Mouse (Mus musculus) limb, embryonic 14.5 days (tissue): ENCODE measurements around the gene Cmtm8. TPM values are rescaled to one million over a fixed set of nuclear protein-coding genes. Genes with fewer than 3 reads are reported as not detected.

ENCODE experiments used
- ATAC-seq: fragments of 200-750 bp; cut with Nextera tagmentation; 2 replicates; pipeline ENCODE4 v1.8.0; 2017; ENCODE audit warnings: low read depth, moderate number of reproducible peaks, moderate TSS enrichment; ENCODE audit not compliant: low FRiP score
- DNase-seq: peaks from one replicate; pipeline ENCODE4 v3.0.0-alpha.2; 2015; ENCODE audit warnings: low spot score
- H3K27ac ChIP-seq: fragments of 300-500 bp; sonication (generic); replicated peaks from 2 replicates; pipeline ENCODE4 v1.5.1; 2014; ENCODE audit warnings: low read depth, mild to moderate bottlenecking, low read length, moderate library complexity, mixed read lengths
- H3K27me3 ChIP-seq: fragments of 300-500 bp; sonication (generic); 2 replicates; pipeline ENCODE4 v1.6.1; 2014; ENCODE audit warnings: low read length, mixed read lengths; ENCODE audit not compliant: control insufficient read depth, insufficient read depth
- H3K36me3 ChIP-seq: fragments of 300-500 bp; sonication (generic); 2 replicates; pipeline ENCODE4 v1.6.1; 2014; ENCODE audit warnings: mild to moderate bottlenecking, low read length, moderate library complexity, mixed read lengths; ENCODE audit not compliant: control insufficient read depth, insufficient read depth
- H3K4me1 ChIP-seq: fragments of 300-500 bp; sonication (generic); 2 replicates; pipeline ENCODE4 v1.6.1; 2014; ENCODE audit warnings: antibody characterized with exemption, low read length, mixed read lengths; ENCODE audit not compliant: control insufficient read depth, insufficient read depth
- H3K4me2 ChIP-seq: fragments of 300-500 bp; sonication (generic); replicated peaks from 2 replicates; pipeline ENCODE4 v1.6.1; 2014; ENCODE audit warnings: low read depth, mild to moderate bottlenecking, low read length, moderate library complexity; ENCODE audit not compliant: severe bottlenecking
- H3K4me3 ChIP-seq: fragments of 300-500 bp; sonication (generic); replicated peaks from 2 replicates; pipeline ENCODE4 v1.5.1; 2014; ENCODE audit warnings: low read length
- H3K9ac ChIP-seq: fragments of 300-500 bp; sonication (generic); 2 replicates; pipeline ENCODE4 v1.6.1; 2014; ENCODE audit warnings: mild to moderate bottlenecking, low read depth, low read length, moderate library complexity; ENCODE audit not compliant: severe bottlenecking
- H3K9me3 ChIP-seq: fragments of 300-500 bp; sonication (generic); 2 replicates; pipeline ENCODE4 v1.6.1; 2016; ENCODE audit warnings: low read length; ENCODE audit not compliant: control insufficient read depth
- POLR2A ChIP-seq: fragments of 200-500 bp; IDR thresholded peaks from 2 replicates; pipeline ENCODE4 v1.8.0; 2012; ENCODE audit warnings: inconsistent platforms, mild to moderate bottlenecking, moderate library complexity, borderline replicate concordance; ENCODE audit not compliant: insufficient read depth, insufficient read length; ENCODE audit errors: extremely low read depth
- WGBS: fragments of 180-500 bp; shearing (Covaris S2); extraction: QIAGEN DNeasy Blood & Tissue Kit; methylation state at CpG from one replicate; pipeline ENCODE4 v1.1.7; 2014; 5-methylcytosine and 5-hydroxymethylcytosine counted together
- polyA plus RNA-seq, 2 experiments: library from polyadenylated mRNA; depleted of rRNA in 1 of 2; stranded (reverse) in 1 of 2; unstranded in 1 of 2; fragments of >200 nt; fragmentation: Nextera tagmentation in 1 of 2; extraction: Ambion mirVana in 1 of 2; gene quantifications; 2 replicates each; pipeline versions ENCODE4 v1.2.1 to v1.2.3; 2012 to 2014

Gene Cmtm8
- polyA plus RNA-seq, 2 experiments: 14.2 to 20.5 TPM

GRCm38 (mm10) chr9:114742731-114743130, 101.2 kb downstream of the Cmtm8 start:
- Histone ChIP-seq H3K9me3 (no peaks in the 10 kb centered on the region), H3K36me3 (peaks cover 36% of the 10 kb centered on the region), H3K4me2 (no peak overlapping the region), H3K4me3 (no peak overlapping the region), H3K27me3 (no peaks in the 10 kb centered on the region), H3K9ac (no peak overlapping the region), H3K4me1 (no peaks in the 10 kb centered on the region), H3K27ac (no peak overlapping the region)
- WGBS: 86% methylated on average over 2 of the region's 2 CpGs
- ATAC-seq (no peak), DNase-seq (no peak)
- no peak for TF ChIP-seq POLR2A

DNA sequence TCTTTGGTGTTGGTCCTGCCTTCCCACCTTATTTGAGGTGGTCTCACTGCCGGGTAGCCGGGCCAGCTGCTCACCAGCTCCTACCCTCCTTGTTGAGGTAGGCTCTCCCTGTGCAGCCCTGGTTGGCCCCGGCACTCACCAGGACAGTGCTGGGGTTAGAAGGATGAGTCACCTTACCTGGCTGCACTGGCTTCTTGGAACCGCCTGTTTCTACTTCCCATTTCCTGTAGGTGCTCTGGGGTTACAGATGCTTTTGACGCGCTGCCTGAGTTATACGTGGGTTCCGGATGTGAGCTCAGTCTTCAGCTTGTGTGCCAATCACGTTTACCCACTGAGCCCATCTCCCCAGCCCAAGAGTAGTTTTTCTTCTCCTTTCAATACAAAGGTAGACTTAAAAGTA, 103.6 kb downstream of the Cmtm8 start:
- Histone ChIP-seq H3K4me3 (no peak overlapping the region), H3K9me3 (no peaks in the 10 kb centered on the region), H3K4me1 (peaks cover 5% of the 10 kb centered on the region; the same call in 1 of the 2 replicates), H3K4me2 (no peak overlapping the region), H3K36me3 (peaks cover 21% of the 10 kb centered on the region), H3K9ac (no peak overlapping the region), H3K27ac (no peak overlapping the region), H3K27me3 (no peaks in the 10 kb centered on the region)
- TF ChIP-seq POLR2A: no peak
- no peak for ATAC-seq
- 90% methylated on average over 9 of the region's 9 CpGs for WGBS
- DNase-seq: no peak

Other genes starting within 250 kb of the Cmtm8 start
- 104 and 109 TPM in 2 replicates for gene Cnot10, start 204.0 kb downstream of the Cmtm8 start, polyA plus RNA-seq (2012; rRNA removed)
- 66.8 and 69.1 TPM in 2 replicates for gene Cnot10, start 204.0 kb downstream of the Cmtm8 start, polyA plus RNA-seq (2014; fragmentation: Nextera tagmentation; extraction: Ambion mirVana)
- gene Dync1li1, start 155.4 kb downstream of the Cmtm8 start, polyA plus RNA-seq (2012; rRNA removed): 30.9 and 39.5 TPM in 2 replicates
- 34.5 and 39.6 TPM in 2 replicates for gene Dync1li1, start 155.4 kb downstream of the Cmtm8 start, polyA plus RNA-seq (2014; fragmentation: Nextera tagmentation; extraction: Ambion mirVana)
- 21.9 and 23.4 TPM in 2 replicates for gene Cmtm6, start 113.0 kb downstream of the Cmtm8 start, polyA plus RNA-seq (2012; rRNA removed)
- gene Cmtm6, start 113.0 kb downstream of the Cmtm8 start, polyA plus RNA-seq (2014; fragmentation: Nextera tagmentation; extraction: Ambion mirVana): 40.5 and 41.0 TPM in 2 replicates
- gene Cmtm7, start 62.3 kb downstream of the Cmtm8 start, polyA plus RNA-seq (2012; rRNA removed): 118 and 165 TPM in 2 replicates
- gene Cmtm7, start 62.3 kb downstream of the Cmtm8 start, polyA plus RNA-seq (2014; fragmentation: Nextera tagmentation; extraction: Ambion mirVana): 126 and 127 TPM in 2 replicates
- 11.1 and 11.5 TPM in 2 replicates for gene Gpd1l, start 89.8 kb upstream of the Cmtm8 start, polyA plus RNA-seq (2012; rRNA removed)
- gene Gpd1l, start 89.8 kb upstream of the Cmtm8 start, polyA plus RNA-seq (2014; fragmentation: Nextera tagmentation; extraction: Ambion mirVana): 6.4 and 6.5 TPM in 2 replicates
- 7.9 and 8.4 TPM in 2 replicates for gene Osbpl10, start 134.4 kb upstream of the Cmtm8 start, polyA plus RNA-seq (2012; rRNA removed)
- 3.4 TPM in 2 replicates for gene Osbpl10, start 134.4 kb upstream of the Cmtm8 start, polyA plus RNA-seq (2014; fragmentation: Nextera tagmentation; extraction: Ambion mirVana)
- gene Rps27rt, start 138.6 kb upstream of the Cmtm8 start, polyA plus RNA-seq (2012; rRNA removed): 50.7 and 51.5 TPM in 2 replicates
- gene Rps27rt, start 138.6 kb upstream of the Cmtm8 start, polyA plus RNA-seq (2014; fragmentation: Nextera tagmentation; extraction: Ambion mirVana): 532 and 574 TPM in 2 replicates